Mouse (Mus musculus): ENCODE measurements around the gene Hagh. TPM values are rescaled to one million over a fixed set of nuclear protein-coding genes. Genes with fewer than 3 reads are reported as not detected.

Hagh gene
- polyA plus RNA-seq, 1 experiment from 2014 or later: 56.7 TPM

Other genes with a start within 250 kb of the Hagh start
- gene Tsc2, start 207.5 kb upstream of the Hagh start, polyA plus RNA-seq (2015; fragmentation: Nextera tagmentation; extraction: Ambion mirVana): 39.0 and 56.0 TPM in 2 replicates
- gene Nthl1, start 207.5 kb upstream of the Hagh start, polyA plus RNA-seq (2015; fragmentation: Nextera tagmentation; extraction: Ambion mirVana): 7.7 and 10.9 TPM in 2 replicates
- gene Slc9a3r2, start 189.8 kb upstream of the Hagh start, polyA plus RNA-seq (2015; fragmentation: Nextera tagmentation; extraction: Ambion mirVana): 55.5 and 61.4 TPM in 2 replicates
- 0.26 TPM in 1 of 2 replicates, not detected in the other for gene Npw, start 181.7 kb upstream of the Hagh start, polyA plus RNA-seq (2015; fragmentation: Nextera tagmentation; extraction: Ambion mirVana)
- gene Zfp598, start 170.5 kb upstream of the Hagh start, polyA plus RNA-seq (2015; fragmentation: Nextera tagmentation; extraction: Ambion mirVana): 12.5 and 18.1 TPM in 2 replicates
- gene Syngr3, start 150.2 kb upstream of the Hagh start, polyA plus RNA-seq (2015; fragmentation: Nextera tagmentation; extraction: Ambion mirVana): 0.44 and 3.0 TPM in 2 replicates
- gene Gfer, start 144.0 kb upstream of the Hagh start, polyA plus RNA-seq (2015; fragmentation: Nextera tagmentation; extraction: Ambion mirVana): 26.3 and 26.8 TPM in 2 replicates
- 0.94 and 1.3 TPM in 2 replicates for gene Noxo1, start 143.9 kb upstream of the Hagh start, polyA plus RNA-seq (2015; fragmentation: Nextera tagmentation; extraction: Ambion mirVana)
- 34.4 and 50.9 TPM in 2 replicates for gene Tbl3, start 132.5 kb upstream of the Hagh start, polyA plus RNA-seq (2015; fragmentation: Nextera tagmentation; extraction: Ambion mirVana)
- 0.13 TPM in 1 of 2 replicates, not detected in the other for gene Rnf151, start 122.1 kb upstream of the Hagh start, polyA plus RNA-seq (2015; fragmentation: Nextera tagmentation; extraction: Ambion mirVana)
- gene Rps2, start 122.0 kb upstream of the Hagh start, polyA plus RNA-seq (2015; fragmentation: Nextera tagmentation; extraction: Ambion mirVana): 770 and 917 TPM in 2 replicates
- 410 and 528 TPM in 2 replicates for gene Ndufb10, start 115.7 kb upstream of the Hagh start, polyA plus RNA-seq (2015; fragmentation: Nextera tagmentation; extraction: Ambion mirVana)
- 1.4 and 1.6 TPM in 2 replicates for gene Rpl3l, start 112.3 kb upstream of the Hagh start, polyA plus RNA-seq (2015; fragmentation: Nextera tagmentation; extraction: Ambion mirVana)
- 21.4 and 25.6 TPM in 2 replicates for gene Msrb1, start 103.5 kb upstream of the Hagh start, polyA plus RNA-seq (2015; fragmentation: Nextera tagmentation; extraction: Ambion mirVana)
- 0.33 and 0.37 TPM in 2 replicates for gene Hs3st6, start 87.2 kb upstream of the Hagh start, polyA plus RNA-seq (2015; fragmentation: Nextera tagmentation; extraction: Ambion mirVana)
- not detected in 2 replicates for gene Meiob, start 35.9 kb upstream of the Hagh start, polyA plus RNA-seq (2015; fragmentation: Nextera tagmentation; extraction: Ambion mirVana)
- 39.8 and 49.1 TPM in 2 replicates for gene Fahd1, start 10.2 kb downstream of the Hagh start, polyA plus RNA-seq (2015; fragmentation: Nextera tagmentation; extraction: Ambion mirVana)
- 0.19 and 0.23 TPM in 2 replicates for gene Igfals, start 25.9 kb downstream of the Hagh start, polyA plus RNA-seq (2015; fragmentation: Nextera tagmentation; extraction: Ambion mirVana)
- gene Nubp2, start 46.2 kb downstream of the Hagh start, polyA plus RNA-seq (2015; fragmentation: Nextera tagmentation; extraction: Ambion mirVana): 28.6 and 42.8 TPM in 2 replicates
- 22.7 and 30.6 TPM in 2 replicates for gene Spsb3, start 46.5 kb downstream of the Hagh start, polyA plus RNA-seq (2015; fragmentation: Nextera tagmentation; extraction: Ambion mirVana)
- 16.6 and 21.3 TPM in 2 replicates for gene Eme2, start 54.9 kb downstream of the Hagh start, polyA plus RNA-seq (2015; fragmentation: Nextera tagmentation; extraction: Ambion mirVana)
- gene Mrps34, start 55.0 kb downstream of the Hagh start, polyA plus RNA-seq (2015; fragmentation: Nextera tagmentation; extraction: Ambion mirVana): 74.7 and 78.0 TPM in 2 replicates
- 32.2 and 36.5 TPM in 2 replicates for gene Nme3, start 56.4 kb downstream of the Hagh start, polyA plus RNA-seq (2015; fragmentation: Nextera tagmentation; extraction: Ambion mirVana)
- 23.2 and 28.2 TPM in 2 replicates for gene Mapk8ip3, start 96.8 kb downstream of the Hagh start, polyA plus RNA-seq (2015; fragmentation: Nextera tagmentation; extraction: Ambion mirVana)
- gene Jpt2, start 120.5 kb downstream of the Hagh start, polyA plus RNA-seq (2015; fragmentation: Nextera tagmentation; extraction: Ambion mirVana): 73.4 and 100 TPM in 2 replicates
- gene Cramp1l, start 175.6 kb downstream of the Hagh start, polyA plus RNA-seq (2015; fragmentation: Nextera tagmentation; extraction: Ambion mirVana): 4.1 and 6.3 TPM in 2 replicates
- 8.9 and 13.3 TPM in 2 replicates for gene Ift140, start 175.9 kb downstream of the Hagh start, polyA plus RNA-seq (2015; fragmentation: Nextera tagmentation; extraction: Ambion mirVana)
- gene Tmem204, start 243.4 kb downstream of the Hagh start, polyA plus RNA-seq (2015; fragmentation: Nextera tagmentation; extraction: Ambion mirVana): 23.1 and 24.8 TPM in 2 replicates

Measured in heart, embryonic 15.5 days (tissue).